Mouse (Mus musculus): ENCODE measurements at regions not wholly inside any gene's neighbourhood (a gene's known extent, or its start where the extent isn't known, plus 50 kb on each side); places are given as distances from the start of the nearest gene placed in this dataset.

- peak; percentile 34 for DNase-seq
- Histone ChIP-seq H3K27ac (ENCODE audit: low read depth) (no peak overlapping the region), H3K9me3 (ENCODE audit: low read depth, low read length) (no peaks in the 10 kb centered on the region), H3K4me3 (ENCODE audit: low read depth, low read length) (no peak overlapping the region), H3K4me2 (no peak overlapping the region), H3K4me1 (ENCODE audit: insufficient read depth) (no peaks in the 10 kb centered on the region), H3K9ac (no peak overlapping the region), H3K36me3 (ENCODE audit: insufficient read depth) (no peaks in the 10 kb centered on the region), H3K27me3 (ENCODE audit: insufficient read depth, low read length) (no peaks in the 10 kb centered on the region)
- no peak for TF ChIP-seq CTCF (IDR thresholded peaks at IDR 0.05; ENCODE audit: low read depth)
- no peak for ATAC-seq (ENCODE audit: insufficient read depth)
- 52% methylated on average over 7 of the region's 7 CpGs for WGBS
Measured at GRCm38 (mm10) chr8:18467511-18467910, 510.5 kb downstream of the Defb40 start.

GRCm38 (mm10) chr8:18460609-18461008 lies 517.4 kb downstream of the Defb40 start:
- DNase-seq (no peak), ATAC-seq (ENCODE audit: insufficient read depth) (no peak)
- no peaks in the 10 kb centered on the region for H3K4me1 ChIP-seq (ENCODE audit: insufficient read depth)
- TF ChIP-seq CTCF (IDR thresholded peaks at IDR 0.05; ENCODE audit: low read depth): no peak
- no peaks in the 10 kb centered on the region for H3K36me3 ChIP-seq (ENCODE audit: insufficient read depth)
- no peak overlapping the region for H3K9ac ChIP-seq
- H3K9me3 ChIP-seq (ENCODE audit: low read depth, low read length): no peaks in the 10 kb centered on the region
- WGBS: 65% methylated on average over 4 of the region's 4 CpGs
- no peak overlapping the region for H3K4me3 ChIP-seq (ENCODE audit: low read depth, low read length)
- H3K4me2 ChIP-seq: no peak overlapping the region
- H3K27me3 ChIP-seq (ENCODE audit: insufficient read depth, low read length): no peaks in the 10 kb centered on the region
- H3K27ac ChIP-seq (ENCODE audit: low read depth): no peak overlapping the region

GRCm38 (mm10) chr8:18457470-18457869 lies 520.6 kb downstream of the Defb40 start:
- no peaks in the 10 kb centered on the region for H3K9me3 ChIP-seq (ENCODE audit: low read depth, low read length)
- no peak for DNase-seq
- no peaks in the 10 kb centered on the region for H3K4me1 ChIP-seq (ENCODE audit: insufficient read depth)
- no peak overlapping the region for H3K27ac ChIP-seq (ENCODE audit: low read depth)
- no peak overlapping the region for H3K9ac ChIP-seq
- H3K4me3 ChIP-seq (ENCODE audit: low read depth, low read length): no peak overlapping the region
- H3K4me2 ChIP-seq: no peak overlapping the region
- H3K27me3 ChIP-seq (ENCODE audit: insufficient read depth, low read length): no peaks in the 10 kb centered on the region
- no peak for TF ChIP-seq CTCF (IDR thresholded peaks at IDR 0.05; ENCODE audit: low read depth)
- 85% methylated on average over 6 of the region's 6 CpGs for WGBS
- ATAC-seq (ENCODE audit: insufficient read depth): no peak
- no peaks in the 10 kb centered on the region for H3K36me3 ChIP-seq (ENCODE audit: insufficient read depth)

GRCm38 (mm10) chr8:18449015-18449414 lies 529.0 kb downstream of the Defb40 start:
- no peak overlapping the region for H3K27ac ChIP-seq (ENCODE audit: low read depth)
- 83% methylated on average over 3 of the region's 3 CpGs for WGBS
- H3K36me3 ChIP-seq (ENCODE audit: insufficient read depth): no peaks in the 10 kb centered on the region
- H3K4me1 ChIP-seq (ENCODE audit: insufficient read depth): no peaks in the 10 kb centered on the region
- ATAC-seq (ENCODE audit: insufficient read depth) (no peak), DNase-seq (no peak)
- no peak overlapping the region for H3K9ac ChIP-seq
- no peaks in the 10 kb centered on the region for H3K9me3 ChIP-seq (ENCODE audit: low read depth, low read length)
- H3K4me2 ChIP-seq: no peak overlapping the region
- H3K4me3 ChIP-seq (ENCODE audit: low read depth, low read length): no peak overlapping the region
- H3K27me3 ChIP-seq (ENCODE audit: insufficient read depth, low read length): no peaks in the 10 kb centered on the region
- no peak for TF ChIP-seq CTCF (IDR thresholded peaks at IDR 0.05; ENCODE audit: low read depth)

GRCm38 (mm10) chr8:18442212-18442611 lies 535.8 kb downstream of the Defb40 start:
- Histone ChIP-seq H3K4me1 (ENCODE audit: insufficient read depth) (no peaks in the 10 kb centered on the region), H3K9ac (no peak overlapping the region), H3K27me3 (ENCODE audit: insufficient read depth, low read length) (no peaks in the 10 kb centered on the region), H3K9me3 (ENCODE audit: low read depth, low read length) (no peaks in the 10 kb centered on the region), H3K4me2 (no peak overlapping the region), H3K27ac (ENCODE audit: low read depth) (no peak overlapping the region), H3K36me3 (ENCODE audit: insufficient read depth) (no peaks in the 10 kb centered on the region), H3K4me3 (ENCODE audit: low read depth, low read length) (no peak overlapping the region)
- DNase-seq: no peak
- 58% methylated on average over 3 of the region's 3 CpGs for WGBS
- TF ChIP-seq CTCF (IDR thresholded peaks at IDR 0.05; ENCODE audit: low read depth): no peak
- ATAC-seq (ENCODE audit: insufficient read depth): no peak

GRCm38 (mm10) chr8:18422846-18423245 lies 555.2 kb downstream of the Defb40 start:
- ATAC-seq (ENCODE audit: insufficient read depth) (no peak), DNase-seq (peak; percentile 29)
- Histone ChIP-seq H3K4me3 (ENCODE audit: low read depth, low read length) (no peak overlapping the region), H3K4me2 (no peak overlapping the region), H3K27ac (ENCODE audit: low read depth) (no peak overlapping the region), H3K27me3 (ENCODE audit: insufficient read depth, low read length) (no peaks in the 10 kb centered on the region), H3K9me3 (ENCODE audit: low read depth, low read length) (no peaks in the 10 kb centered on the region), H3K4me1 (ENCODE audit: insufficient read depth) (no peaks in the 10 kb centered on the region), H3K36me3 (ENCODE audit: insufficient read depth) (no peaks in the 10 kb centered on the region), H3K9ac (no peak overlapping the region)
- WGBS: 80% methylated on average over 5 of the region's 5 CpGs
- no peak for TF ChIP-seq CTCF (IDR thresholded peaks at IDR 0.05; ENCODE audit: low read depth)

GRCm38 (mm10) chr8:18412470-18412869 lies 565.6 kb downstream of the Defb40 start:
- 82% methylated on average over 2 of the region's 2 CpGs for WGBS
- TF ChIP-seq CTCF (IDR thresholded peaks at IDR 0.05; ENCODE audit: low read depth): no peak
- no peaks in the 10 kb centered on the region for H3K27me3 ChIP-seq (ENCODE audit: insufficient read depth, low read length)
- no peaks in the 10 kb centered on the region for H3K36me3 ChIP-seq (ENCODE audit: insufficient read depth)
- ATAC-seq (ENCODE audit: insufficient read depth) (no peak), DNase-seq (no peak)
- no peaks in the 10 kb centered on the region for H3K9me3 ChIP-seq (ENCODE audit: low read depth, low read length)
- no peak overlapping the region for H3K4me3 ChIP-seq (ENCODE audit: low read depth, low read length)
- no peak overlapping the region for H3K27ac ChIP-seq (ENCODE audit: low read depth)
- H3K4me2 ChIP-seq: no peak overlapping the region
- no peak overlapping the region for H3K9ac ChIP-seq
- no peaks in the 10 kb centered on the region for H3K4me1 ChIP-seq (ENCODE audit: insufficient read depth)

- DNase-seq (peak; percentile 77), ATAC-seq (ENCODE audit: insufficient read depth) (no peak)
- WGBS: 38% methylated on average over 2 of the region's 2 CpGs
- Histone ChIP-seq H3K4me1 (ENCODE audit: insufficient read depth) (no peaks in the 10 kb centered on the region), H3K27me3 (ENCODE audit: insufficient read depth, low read length) (no peaks in the 10 kb centered on the region), H3K27ac (ENCODE audit: low read depth) (no peak overlapping the region), H3K9me3 (ENCODE audit: low read depth, low read length) (no peaks in the 10 kb centered on the region), H3K36me3 (ENCODE audit: insufficient read depth) (no peaks in the 10 kb centered on the region), H3K4me3 (ENCODE audit: low read depth, low read length) (no peak overlapping the region), H3K4me2 (no peak overlapping the region), H3K9ac (no peak overlapping the region)
- TF ChIP-seq CTCF (IDR thresholded peaks at IDR 0.05; ENCODE audit: low read depth): no peak
Measured at GRCm38 (mm10) chr8:18406446-18406845, 571.6 kb downstream of the Defb40 start.
